Mouse (Mus musculus) embryo, embryonic 9.5 days (tissue): ENCODE results near the gene Ghr.

Experiments used
- DNase-seq: peaks from one replicate; pipeline ENCODE4 v3.0.0-alpha.2; 2017; ENCODE audit errors: extremely low spot score

Gene Ghr

DNA sequence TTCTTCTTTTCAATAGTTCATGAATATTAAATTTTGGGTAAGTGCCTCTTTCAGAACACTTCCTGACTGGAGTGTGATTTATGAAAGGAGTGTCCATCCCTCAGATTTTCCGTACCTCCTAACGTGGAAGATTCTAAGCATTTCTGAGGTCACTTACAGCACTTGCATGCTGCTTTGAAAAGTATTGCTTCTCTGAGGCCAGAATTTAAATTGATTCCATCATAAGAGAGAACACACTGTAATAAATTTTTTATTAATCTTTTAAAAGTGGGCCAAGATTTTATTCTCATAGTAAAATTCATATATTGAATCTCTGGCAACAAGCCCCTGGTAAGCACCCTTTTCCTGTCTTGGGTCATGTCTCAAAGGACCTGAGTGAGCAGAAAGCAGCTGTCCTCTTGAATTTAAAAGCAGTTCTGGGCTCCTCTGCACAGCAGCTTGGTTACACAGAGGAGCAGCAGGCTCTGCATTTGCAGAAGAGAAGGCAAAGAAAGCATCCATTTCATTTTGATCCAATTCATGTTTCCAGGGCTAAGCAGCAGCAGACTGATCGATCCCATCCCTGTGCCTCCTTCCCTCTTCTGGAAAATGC, 46.9 kb downstream of the Ghr start:
- DNase-seq, result no peak

- DNase-seq, result no peak
These were observed 69.3 kb downstream of the Ghr start for GRCm38 (mm10) chr15:3514027-3514426.

- no peak for DNase-seq
These were observed 70.9 kb downstream of the Ghr start for GRCm38 (mm10) chr15:3512380-3512779.

DNA sequence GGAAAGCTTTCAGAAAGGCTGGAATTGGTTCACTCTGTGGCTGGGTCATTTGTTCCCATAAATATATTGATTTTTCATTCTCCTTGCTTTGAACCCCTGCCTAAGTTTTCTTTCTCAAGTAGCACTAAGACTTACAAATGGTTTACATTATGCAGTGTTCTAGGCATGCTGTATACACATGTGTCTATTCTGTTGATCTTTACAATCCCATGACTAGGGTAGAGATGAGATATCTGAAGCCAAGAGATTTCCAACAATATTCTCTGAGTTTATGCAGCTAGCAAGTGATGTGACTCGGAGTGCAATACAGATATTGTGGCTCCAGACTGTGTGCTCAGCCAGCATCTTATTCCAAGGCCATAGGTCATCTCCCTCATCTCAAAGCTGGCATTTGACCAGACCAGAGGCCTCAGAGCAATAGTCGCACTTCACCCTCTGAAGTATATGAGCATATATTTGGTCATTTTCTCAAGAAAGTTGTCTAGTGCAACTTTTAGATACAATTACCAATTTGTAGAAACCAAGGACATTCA, 71.6 kb downstream of the Ghr start:
- DNase-seq, result no peak

DNA sequence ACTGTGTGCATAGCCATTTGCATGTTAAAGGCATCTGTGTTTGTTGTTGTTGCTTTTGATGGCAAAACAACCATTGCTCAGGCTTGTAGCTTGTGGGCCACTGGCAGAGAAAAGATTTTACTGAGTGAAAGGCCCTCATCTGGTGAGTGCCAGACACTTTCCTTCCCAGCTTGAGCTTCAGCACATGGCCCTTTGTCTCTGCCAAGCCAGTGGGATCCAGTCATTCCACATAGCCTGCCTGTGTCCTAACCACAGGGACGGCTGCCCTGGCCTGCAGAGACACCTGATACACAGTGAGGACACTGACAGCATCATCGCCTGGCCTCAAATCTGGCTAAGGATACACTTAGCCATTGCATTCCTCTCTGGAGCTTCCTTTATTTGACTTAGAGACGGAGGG, 74.2 kb downstream of the Ghr start:
- DNase-seq, result no peak

DNA sequence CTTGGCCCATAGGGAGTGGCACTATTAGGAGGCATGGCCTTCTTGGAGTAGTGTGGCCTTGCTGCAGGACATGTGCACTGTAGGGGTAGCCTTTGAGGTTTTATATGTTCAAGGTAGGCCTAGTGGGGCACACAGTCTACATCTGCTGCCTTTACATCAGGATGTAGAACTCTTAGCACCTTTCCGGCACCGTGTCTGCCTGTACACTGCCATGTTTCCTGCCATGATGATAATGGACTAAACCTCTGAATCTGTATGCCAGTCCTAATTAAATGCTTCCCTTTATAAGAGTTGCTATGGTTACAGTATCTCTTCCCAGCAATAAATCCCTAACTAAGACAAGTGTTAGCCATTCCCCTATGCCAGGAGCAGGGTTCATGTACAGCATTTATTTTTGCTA, 76.0 kb downstream of the Ghr start:
- DNase-seq, result no peak

DNA sequence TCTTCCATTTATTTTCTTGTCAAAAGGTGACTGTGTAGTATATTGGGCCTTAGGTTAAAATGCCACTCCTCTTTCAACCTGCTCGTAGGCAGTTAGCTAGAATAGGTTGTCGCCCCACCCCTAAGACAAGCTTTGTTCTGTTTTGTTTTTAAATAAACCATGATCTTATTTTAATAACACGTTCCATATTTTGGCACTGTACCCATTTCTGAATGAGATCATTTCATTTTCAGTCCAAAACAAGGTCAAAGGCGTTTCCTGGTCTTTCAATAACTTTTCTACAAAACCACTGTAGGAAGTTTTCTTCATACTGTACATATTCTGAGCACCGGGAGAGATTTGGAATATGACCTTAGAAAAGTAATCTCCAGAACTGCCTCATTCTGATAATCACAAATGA, 78.6 kb downstream of the Ghr start:
- DNase-seq, result no peak

GRCm38 (mm10) chr15:3501683-3502082, 81.6 kb downstream of the Ghr start:
- no peak for DNase-seq

- no peak for DNase-seq
These were observed 84.3 kb downstream of the Ghr start for GRCm38 (mm10) chr15:3499020-3499419.

DNA sequence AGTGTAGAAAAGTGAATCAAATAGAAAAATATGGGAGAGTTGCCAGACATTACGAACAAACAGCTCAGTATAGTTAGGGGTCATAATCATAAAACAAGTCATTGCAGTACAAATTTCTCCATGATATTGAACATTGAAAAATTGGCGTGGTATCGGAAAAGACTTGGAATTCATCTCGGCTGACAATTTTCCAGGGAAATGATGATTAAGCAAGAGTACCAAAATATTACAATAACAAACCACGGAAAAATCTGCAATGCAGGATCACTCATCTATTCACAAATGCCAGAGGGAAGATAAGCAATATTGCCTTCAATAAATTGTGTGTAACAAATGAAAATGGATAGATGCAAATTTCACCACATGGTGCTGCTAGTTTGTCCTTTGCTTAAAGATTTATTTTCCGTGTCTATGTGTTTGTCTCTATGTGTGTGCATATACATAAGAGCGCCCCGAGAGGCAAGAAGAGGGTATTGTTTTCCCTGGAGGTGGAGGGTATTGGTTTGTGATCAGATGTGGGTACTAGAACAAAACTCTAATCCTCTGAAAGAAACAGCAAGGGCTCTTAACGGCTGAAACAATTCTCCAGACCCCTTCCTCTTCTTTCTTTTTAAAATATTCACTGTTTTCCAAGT, 85.2 kb downstream of the Ghr start:
- no peak for DNase-seq

DNA sequence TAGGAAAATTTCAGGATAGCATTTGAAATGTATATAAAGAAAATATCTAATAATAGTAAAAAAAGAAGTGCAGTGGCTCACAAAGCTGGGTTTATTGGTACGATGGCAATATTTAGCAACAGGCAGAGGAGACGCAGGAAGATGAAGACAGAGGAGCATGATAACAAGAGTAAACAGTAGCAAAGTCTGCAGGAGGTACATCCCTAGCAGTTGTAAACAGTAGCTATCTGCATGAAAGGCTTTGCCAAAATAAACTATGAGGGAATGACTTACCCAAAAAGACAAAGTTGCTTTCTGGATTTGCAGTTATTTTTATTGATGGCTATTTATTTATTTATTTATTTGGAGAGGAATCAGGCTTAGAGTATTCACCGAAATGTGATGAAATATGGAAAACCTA, 92.4 kb downstream of the Ghr start:
- DNase-seq, result no peak

- DNase-seq, result no peak
These were observed 93.3 kb downstream of the Ghr start for GRCm38 (mm10) chr15:3490011-3490410.

GRCm38 (mm10) chr15:3489180-3489579, 94.1 kb downstream of the Ghr start:
- DNase-seq, result no peak

DNA sequence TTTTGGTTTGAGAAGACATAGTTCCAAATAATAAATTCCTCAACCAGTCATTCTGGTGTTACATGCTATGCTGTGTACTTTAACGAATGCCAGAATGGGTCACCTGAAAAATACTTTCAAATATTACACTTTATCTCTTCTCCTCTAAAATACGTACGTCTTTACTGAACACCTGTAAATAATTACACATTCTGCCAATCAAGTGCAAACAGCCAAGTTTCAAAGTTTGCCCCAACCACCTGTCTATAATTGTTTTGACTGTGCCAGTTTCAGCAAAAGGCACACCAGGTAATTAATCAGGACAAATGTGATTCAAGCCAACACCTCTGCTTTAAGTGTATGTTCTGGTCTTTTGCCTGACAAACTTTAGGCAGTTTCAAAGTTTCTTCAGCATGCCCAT, 94.7 kb downstream of the Ghr start:
- DNase-seq, result no peak

- no peak for DNase-seq
These were observed 96.6 kb downstream of the Ghr start for GRCm38 (mm10) chr15:3486691-3487090.

DNA sequence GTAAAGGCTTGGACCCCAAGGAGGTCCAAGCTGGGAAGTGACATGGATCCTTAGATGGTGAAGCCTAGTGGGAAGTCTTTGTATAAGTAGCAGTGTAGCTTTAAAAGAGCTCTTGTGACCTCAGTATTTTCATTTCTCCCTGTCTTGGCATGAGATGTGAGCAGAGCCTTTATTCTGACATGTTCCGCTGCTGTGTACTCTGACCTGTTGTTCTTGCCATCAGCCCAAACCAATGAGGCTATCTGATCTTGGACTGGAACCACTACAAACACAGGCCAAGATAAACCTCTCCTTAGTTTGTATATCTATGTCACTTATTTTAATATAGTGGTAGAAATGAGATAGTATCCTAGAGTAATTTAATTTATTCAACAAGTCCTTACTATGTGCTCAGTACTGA, 97.9 kb downstream of the Ghr start:
- DNase-seq, result no peak

DNA sequence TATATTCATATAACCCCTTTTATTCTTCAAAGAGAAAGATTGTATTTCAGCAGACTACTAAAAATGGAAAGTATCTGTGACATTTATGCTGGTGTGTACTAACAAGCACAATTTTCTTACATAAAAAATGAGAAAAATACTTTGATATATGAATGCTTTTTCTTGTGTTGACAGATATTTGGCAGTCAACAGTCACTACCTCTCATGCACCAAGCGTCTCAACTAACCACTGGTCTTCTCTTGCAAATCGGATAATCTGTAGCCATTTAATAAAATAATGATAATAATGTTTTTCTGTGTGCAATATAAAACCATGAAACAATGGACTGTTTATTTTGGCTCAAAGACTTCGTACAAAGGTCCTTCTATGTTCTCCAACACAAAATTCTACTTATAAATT, 99.8 kb downstream of the Ghr start:
- DNase-seq, result no peak

GRCm38 (mm10) chr15:3469230-3469629, 114.1 kb downstream of the Ghr start:
- DNase-seq, result no peak

GRCm38 (mm10) chr15:3466608-3467007, 116.7 kb downstream of the Ghr start:
- no peak for DNase-seq

- DNase-seq, result no peak
These were observed 118.5 kb downstream of the Ghr start for GRCm38 (mm10) chr15:3464754-3465153.

DNA sequence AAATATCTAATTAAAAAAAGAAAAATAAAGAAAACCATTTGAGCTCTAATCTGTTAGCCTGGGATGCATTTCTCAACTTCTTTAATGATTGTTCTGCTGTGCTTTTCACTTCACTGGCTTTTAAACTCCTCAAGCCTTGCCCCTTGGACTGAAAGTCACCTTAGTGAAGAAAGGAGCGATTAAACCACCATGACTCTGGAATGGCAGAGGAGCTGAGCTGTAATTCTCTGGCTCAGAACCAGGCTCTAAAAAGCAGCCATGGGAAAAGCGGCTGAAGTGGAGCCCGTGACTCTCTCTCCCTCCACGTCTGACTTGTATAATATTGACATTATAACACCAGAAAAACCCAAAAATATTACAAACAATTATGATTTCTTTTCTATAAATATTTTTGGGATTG, 126.7 kb downstream of the Ghr start:
- DNase-seq, result no peak

- no peak for DNase-seq
These were observed 127.7 kb downstream of the Ghr start for GRCm38 (mm10) chr15:3455572-3455971.

DNA sequence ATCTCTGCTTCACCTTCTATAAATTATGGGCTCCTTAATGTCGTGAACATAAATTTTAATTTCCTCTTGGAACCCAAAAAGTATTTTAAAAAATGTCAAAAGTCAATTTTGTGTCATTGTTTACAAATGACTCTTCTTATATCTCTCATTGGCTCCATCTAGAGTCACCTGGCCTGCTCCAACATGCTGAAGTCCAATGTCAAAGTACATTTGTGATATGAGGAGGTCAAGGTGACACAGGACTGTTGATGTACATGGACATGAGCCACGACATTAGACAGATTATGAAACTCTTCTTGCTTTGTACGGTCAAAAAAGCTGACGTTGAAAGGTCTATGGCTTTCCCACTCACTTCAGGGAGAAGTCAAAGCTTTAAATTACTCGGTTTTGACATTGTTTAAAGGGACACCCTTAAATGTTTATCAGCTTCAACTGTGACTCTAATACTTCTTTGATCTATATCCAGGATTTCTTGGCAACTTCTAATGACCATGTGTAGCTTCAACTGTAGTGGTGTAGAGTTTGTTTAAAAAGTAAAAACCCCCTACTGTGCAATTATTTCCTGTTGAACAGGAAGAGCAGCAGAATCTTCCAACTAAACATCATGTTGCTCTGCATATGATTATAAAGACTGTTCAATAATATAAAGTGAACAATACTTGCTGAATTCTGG, 131.1 kb downstream of the Ghr start:
- no peak for DNase-seq
